Mouse (Mus musculus): ENCODE measurements around the gene Phf23. TPM values are rescaled to one million over a fixed set of nuclear protein-coding genes. Genes with fewer than 3 reads are reported as not detected.

Phf23 gene
- polyA plus RNA-seq, 1 experiment, result 54.9 TPM

GRCm38 (mm10) chr11:70028401-70029129 lies 33.0 kb downstream of the Phf23 start:
- TF ChIP-seq POLR2A (IDR thresholded peaks at IDR 0.05; ENCODE audit: borderline replicate concordance, extremely low read depth, insufficient read depth, insufficient read length, poor library complexity, severe bottlenecking), result no peak
- no peak for TF ChIP-seq CTCF (IDR thresholded peaks at IDR 0.05; ENCODE audit: borderline replicate concordance, extremely low read depth, insufficient read depth, insufficient read length)
- no peak for DNase-seq (ENCODE audit: low read depth)

GRCm38 (mm10) chr11:70029130-70029801 lies 33.7 kb downstream of the Phf23 start:
- TF ChIP-seq CTCF (IDR thresholded peaks at IDR 0.05; ENCODE audit: borderline replicate concordance, extremely low read depth, insufficient read depth, insufficient read length) (no peak), POLR2A (IDR thresholded peaks at IDR 0.05; ENCODE audit: borderline replicate concordance, extremely low read depth, insufficient read depth, insufficient read length, poor library complexity, severe bottlenecking) (no peak)

GRCm38 (mm10) chr11:70029829-70030550 lies 34.4 kb downstream of the Phf23 start:
- TF ChIP-seq POLR2A (IDR thresholded peaks at IDR 0.05; ENCODE audit: borderline replicate concordance, extremely low read depth, insufficient read depth, insufficient read length, poor library complexity, severe bottlenecking), result no peak
- TF ChIP-seq CTCF (IDR thresholded peaks at IDR 0.05; ENCODE audit: borderline replicate concordance, extremely low read depth, insufficient read depth, insufficient read length), result no peak
- DNase-seq (ENCODE audit: low read depth), result no peak

More at GRCm38 (mm10) chr11:70029130-70029801, 33.7 kb downstream of the Phf23 start:
- peak; percentile 99 for DNase-seq (ENCODE audit: low read depth)

GRCm38 (mm10) chr11:70030651-70031320 lies 35.2 kb downstream of the Phf23 start:
- no peak for DNase-seq (ENCODE audit: low read depth)
- no peak for TF ChIP-seq POLR2A (IDR thresholded peaks at IDR 0.05; ENCODE audit: borderline replicate concordance, extremely low read depth, insufficient read depth, insufficient read length, poor library complexity, severe bottlenecking)
- no peak for TF ChIP-seq CTCF (IDR thresholded peaks at IDR 0.05; ENCODE audit: borderline replicate concordance, extremely low read depth, insufficient read depth, insufficient read length)

- no peak for TF ChIP-seq CTCF (IDR thresholded peaks at IDR 0.05; ENCODE audit: borderline replicate concordance, extremely low read depth, insufficient read depth, insufficient read length)
- TF ChIP-seq POLR2A (IDR thresholded peaks at IDR 0.05; ENCODE audit: borderline replicate concordance, extremely low read depth, insufficient read depth, insufficient read length, poor library complexity, severe bottlenecking), result no peak
- DNase-seq (ENCODE audit: low read depth), result no peak
These were observed 35.7 kb downstream of the Phf23 start for GRCm38 (mm10) chr11:70031321-70031670.

- no peak for DNase-seq (ENCODE audit: low read depth)
- TF ChIP-seq CTCF (IDR thresholded peaks at IDR 0.05; ENCODE audit: borderline replicate concordance, extremely low read depth, insufficient read depth, insufficient read length) (no peak), POLR2A (IDR thresholded peaks at IDR 0.05; ENCODE audit: borderline replicate concordance, extremely low read depth, insufficient read depth, insufficient read length, poor library complexity, severe bottlenecking) (no peak)
These were observed 42.6 kb downstream of the Phf23 start for GRCm38 (mm10) chr11:70038174-70038573.

- no peak for DNase-seq (ENCODE audit: low read depth)
- TF ChIP-seq CTCF (IDR thresholded peaks at IDR 0.05; ENCODE audit: borderline replicate concordance, extremely low read depth, insufficient read depth, insufficient read length) (no peak), POLR2A (IDR thresholded peaks at IDR 0.05; ENCODE audit: borderline replicate concordance, extremely low read depth, insufficient read depth, insufficient read length, poor library complexity, severe bottlenecking) (no peak)
These were observed 44.1 kb downstream of the Phf23 start for GRCm38 (mm10) chr11:70039631-70040030.

- TF ChIP-seq POLR2A (IDR thresholded peaks at IDR 0.05; ENCODE audit: borderline replicate concordance, extremely low read depth, insufficient read depth, insufficient read length, poor library complexity, severe bottlenecking) (no peak), CTCF (IDR thresholded peaks at IDR 0.05; ENCODE audit: borderline replicate concordance, extremely low read depth, insufficient read depth, insufficient read length) (no peak)
- DNase-seq (ENCODE audit: low read depth), result no peak
These were observed 44.6 kb downstream of the Phf23 start for GRCm38 (mm10) chr11:70040184-70040583.

GRCm38 (mm10) chr11:70042309-70043085 lies 46.9 kb downstream of the Phf23 start:
- TF ChIP-seq POLR2A (IDR thresholded peaks at IDR 0.05; ENCODE audit: borderline replicate concordance, extremely low read depth, insufficient read depth, insufficient read length, poor library complexity, severe bottlenecking) (no peak), CTCF (IDR thresholded peaks at IDR 0.05; ENCODE audit: borderline replicate concordance, extremely low read depth, insufficient read depth, insufficient read length) (no peak)
- no peak for DNase-seq (ENCODE audit: low read depth)

GRCm38 (mm10) chr11:70043665-70044064 lies 48.1 kb downstream of the Phf23 start:
- no peak for TF ChIP-seq CTCF (IDR thresholded peaks at IDR 0.05; ENCODE audit: borderline replicate concordance, extremely low read depth, insufficient read depth, insufficient read length)
- TF ChIP-seq POLR2A (IDR thresholded peaks at IDR 0.05; ENCODE audit: borderline replicate concordance, extremely low read depth, insufficient read depth, insufficient read length, poor library complexity, severe bottlenecking), result no peak
- no peak for DNase-seq (ENCODE audit: low read depth)

Measured in brain, embryonic 14.5 days (tissue).